Mouse (Mus musculus): Measurements from ENCODE around the gene Son. TPM values are rescaled to one million over a fixed set of nuclear protein-coding genes. Genes with fewer than 3 reads are reported as not detected.

The Son gene
- polyA plus RNA-seq, 1 experiment from 2014 or later = 164 TPM

GRCm38 (mm10) chr16:91659798-91660197 lies 12.5 kb downstream of the Son start:
- no peak overlapping the region for H3K27ac ChIP-seq (ENCODE audit: low read depth, low read length)
- 98% methylated on average over 20 of the region's 20 CpGs for WGBS

DNA sequence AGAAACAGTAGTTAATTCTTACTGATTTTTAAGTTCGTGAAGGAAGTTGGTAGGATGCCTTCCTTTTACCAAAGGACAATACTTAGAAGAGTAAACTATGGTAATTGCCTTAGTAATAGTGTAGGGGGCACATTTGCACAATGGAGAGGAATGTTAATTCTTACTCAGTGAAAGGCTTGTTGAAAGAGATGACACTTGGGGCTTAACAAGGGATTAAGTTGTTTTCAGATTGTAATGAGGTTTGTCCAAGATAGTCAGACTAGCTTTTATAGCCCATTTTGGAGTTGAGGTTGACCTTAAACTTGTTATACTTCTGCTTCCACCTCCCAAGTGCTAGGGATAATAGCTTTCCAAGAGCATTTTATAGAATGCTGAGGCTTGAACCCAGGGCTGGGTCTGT lies 14.1 kb downstream of the Son start:
- H3K9me3 ChIP-seq (ENCODE audit: control insufficient read depth, low read length) = no peaks in the 10 kb centered on the region
- H3K27me3 ChIP-seq (ENCODE audit: control insufficient read depth, insufficient read depth, low read length) = no peaks in the 10 kb centered on the region
- H3K4me3 ChIP-seq (ENCODE audit: low read depth, low read length) = no peak overlapping the region
- no peak overlapping the region for H3K27ac ChIP-seq (ENCODE audit: low read depth, low read length)
- peaks cover 86% of the 10 kb centered on the region for H3K36me3 ChIP-seq (ENCODE audit: control insufficient read depth, insufficient read depth, low read length)
- no peak for ATAC-seq (ENCODE audit: low read depth)
- H3K4me1 ChIP-seq (ENCODE audit: control insufficient read depth, insufficient read depth, low read length) = 0 out of 2 replicates have a peak, but pooled peaks cover 3% of the 10 kb centered on the region
- no peak overlapping the region for H3K9ac ChIP-seq (replicated peaks; ENCODE audit: low read depth, low read length)
- no peak overlapping the region for H3K4me2 ChIP-seq (ENCODE audit: low read depth, low read length)
- WGBS = 52% methylated on average over 1 of the region's 1 CpGs

More at GRCm38 (mm10) chr16:91659798-91660197, 12.5 kb downstream of the Son start:
- Histone ChIP-seq H3K36me3 (ENCODE audit: control insufficient read depth, insufficient read depth, low read length) (peaks cover 89% of the 10 kb centered on the region), H3K9ac (replicated peaks; ENCODE audit: low read depth, low read length) (no peak overlapping the region), H3K4me3 (ENCODE audit: low read depth, low read length) (no peak overlapping the region), H3K9me3 (ENCODE audit: control insufficient read depth, low read length) (no peaks in the 10 kb centered on the region), H3K4me1 (ENCODE audit: control insufficient read depth, insufficient read depth, low read length) (0 out of 2 replicates have a peak, but pooled peaks cover 3% of the 10 kb centered on the region), H3K4me2 (ENCODE audit: low read depth, low read length) (no peak overlapping the region), H3K27me3 (ENCODE audit: control insufficient read depth, insufficient read depth, low read length) (no peaks in the 10 kb centered on the region)
- ATAC-seq (ENCODE audit: low read depth) = no peak

DNA sequence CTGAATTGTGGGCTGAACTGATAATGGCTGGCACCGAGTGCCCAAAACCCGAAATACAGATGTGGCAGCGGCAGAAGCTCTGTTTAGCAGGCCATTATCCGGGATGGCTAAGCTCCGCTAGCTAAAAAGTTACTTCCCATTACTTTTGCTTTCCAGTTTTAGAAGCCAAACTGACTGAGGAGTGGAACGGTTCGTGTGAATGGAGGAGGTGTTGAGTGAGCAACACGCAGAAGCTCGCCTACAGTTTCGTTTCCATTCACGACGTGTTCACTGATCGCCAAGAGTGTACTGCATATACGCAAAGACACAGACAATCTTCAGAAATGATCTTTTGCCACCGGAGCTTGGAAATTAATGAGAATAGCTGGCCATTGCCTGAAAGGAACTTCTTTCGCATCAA lies 15.0 kb downstream of the Son start:
- Histone ChIP-seq H3K4me2 (ENCODE audit: low read depth, low read length) (no peak overlapping the region), H3K27me3 (ENCODE audit: control insufficient read depth, insufficient read depth, low read length) (no peaks in the 10 kb centered on the region), H3K4me3 (ENCODE audit: low read depth, low read length) (no peak overlapping the region), H3K9ac (replicated peaks; ENCODE audit: low read depth, low read length) (no peak overlapping the region), H3K27ac (ENCODE audit: low read depth, low read length) (no peak overlapping the region), H3K9me3 (ENCODE audit: control insufficient read depth, low read length) (no peaks in the 10 kb centered on the region), H3K4me1 (ENCODE audit: control insufficient read depth, insufficient read depth, low read length) (0 out of 2 replicates have a peak, but pooled peaks cover 3% of the 10 kb centered on the region), H3K36me3 (ENCODE audit: control insufficient read depth, insufficient read depth, low read length) (peaks cover 84% of the 10 kb centered on the region)
- ATAC-seq (ENCODE audit: low read depth) = no peak
- WGBS = 96% methylated on average over 16 of the region's 16 CpGs

- WGBS = 96% methylated on average over 3 of the region's 3 CpGs
- no peak overlapping the region for H3K9ac ChIP-seq (replicated peaks; ENCODE audit: low read depth, low read length)
- H3K27me3 ChIP-seq (ENCODE audit: control insufficient read depth, insufficient read depth, low read length) = no peaks in the 10 kb centered on the region
- no peak overlapping the region for H3K4me2 ChIP-seq (ENCODE audit: low read depth, low read length)
- peaks cover 70% of the 10 kb centered on the region for H3K36me3 ChIP-seq (ENCODE audit: control insufficient read depth, insufficient read depth, low read length)
- H3K4me3 ChIP-seq (ENCODE audit: low read depth, low read length) = no peak overlapping the region
- 0 out of 2 replicates have a peak, but pooled peaks cover 3% of the 10 kb centered on the region for H3K4me1 ChIP-seq (ENCODE audit: control insufficient read depth, insufficient read depth, low read length)
- no peak overlapping the region for H3K27ac ChIP-seq (ENCODE audit: low read depth, low read length)
- no peak for ATAC-seq (ENCODE audit: low read depth)
- no peaks in the 10 kb centered on the region for H3K9me3 ChIP-seq (ENCODE audit: control insufficient read depth, low read length)
Observed at GRCm38 (mm10) chr16:91663795-91664194, 16.5 kb downstream of the Son start.

DNA sequence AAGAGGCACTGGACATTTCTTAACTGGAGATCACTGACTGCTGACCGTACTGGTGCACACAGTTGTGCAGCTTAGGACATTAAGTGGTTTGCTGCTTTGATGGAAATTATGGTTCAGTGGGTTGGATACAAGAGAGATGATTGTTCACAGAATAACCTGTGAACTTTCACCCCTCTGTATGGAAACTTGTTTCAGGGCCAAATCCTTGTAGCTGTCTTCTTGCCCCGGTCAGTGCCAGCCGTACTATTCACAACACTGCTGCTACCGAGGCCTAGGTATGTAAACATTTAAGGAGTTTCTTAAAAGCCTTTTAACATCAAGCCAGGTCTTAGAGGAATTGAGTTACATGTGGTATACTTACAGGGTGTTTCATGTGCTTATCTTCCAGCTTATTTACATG lies 27.2 kb downstream of the Son start:
- peaks cover 70% of the 10 kb centered on the region for H3K36me3 ChIP-seq (ENCODE audit: control insufficient read depth, insufficient read depth, low read length)

GRCm38 (mm10) chr16:91678147-91678911 lies 31.0 kb downstream of the Son start:
- no peak for ATAC-seq (ENCODE audit: low read depth)
- WGBS = 93% methylated on average over 5 of the region's 5 CpGs
- Histone ChIP-seq H3K4me1 (ENCODE audit: control insufficient read depth, insufficient read depth, low read length) (no peaks in the 10 kb centered on the region), H3K36me3 (ENCODE audit: control insufficient read depth, insufficient read depth, low read length) (peaks cover 58% of the 10 kb centered on the region), H3K4me2 (ENCODE audit: low read depth, low read length) (no peak overlapping the region), H3K4me3 (ENCODE audit: low read depth, low read length) (no peak overlapping the region), H3K9me3 (ENCODE audit: control insufficient read depth, low read length) (no peaks in the 10 kb centered on the region), H3K9ac (replicated peaks; ENCODE audit: low read depth, low read length) (no peak overlapping the region), H3K27ac (ENCODE audit: low read depth, low read length) (no peak overlapping the region), H3K27me3 (ENCODE audit: control insufficient read depth, insufficient read depth, low read length) (no peaks in the 10 kb centered on the region)

More for the DNA sequence above, 27.2 kb downstream of the Son start:
- 85% methylated on average over 4 of the region's 4 CpGs for whole genome bisulfite sequencing
- ATAC-seq (ENCODE audit: low read depth) = no peak
- Histone ChIP-seq H3K9ac (replicated peaks; ENCODE audit: low read depth, low read length) (no peak overlapping the region), H3K4me1 (ENCODE audit: control insufficient read depth, insufficient read depth, low read length) (no peaks in the 10 kb centered on the region), H3K4me2 (ENCODE audit: low read depth, low read length) (no peak overlapping the region), H3K27me3 (ENCODE audit: control insufficient read depth, insufficient read depth, low read length) (no peaks in the 10 kb centered on the region), H3K9me3 (ENCODE audit: control insufficient read depth, low read length) (no peaks in the 10 kb centered on the region), H3K27ac (ENCODE audit: low read depth, low read length) (no peak overlapping the region), H3K4me3 (ENCODE audit: low read depth, low read length) (no peak overlapping the region)

GRCm38 (mm10) chr16:91680656-91681055 lies 33.4 kb downstream of the Son start:
- H3K9ac ChIP-seq (replicated peaks; ENCODE audit: low read depth, low read length) = no peak overlapping the region
- no peaks in the 10 kb centered on the region for H3K9me3 ChIP-seq (ENCODE audit: control insufficient read depth, low read length)
- peaks cover 66% of the 10 kb centered on the region for H3K36me3 ChIP-seq (ENCODE audit: control insufficient read depth, insufficient read depth, low read length)
- no peak overlapping the region for H3K27ac ChIP-seq (ENCODE audit: low read depth, low read length)
- H3K4me3 ChIP-seq (ENCODE audit: low read depth, low read length) = no peak overlapping the region
- WGBS = 83% methylated on average over 5 of the region's 5 CpGs
- H3K27me3 ChIP-seq (ENCODE audit: control insufficient read depth, insufficient read depth, low read length) = no peaks in the 10 kb centered on the region
- no peak for ATAC-seq (ENCODE audit: low read depth)
- H3K4me1 ChIP-seq (ENCODE audit: control insufficient read depth, insufficient read depth, low read length) = no peaks in the 10 kb centered on the region
- H3K4me2 ChIP-seq (ENCODE audit: low read depth, low read length) = no peak overlapping the region

DNA sequence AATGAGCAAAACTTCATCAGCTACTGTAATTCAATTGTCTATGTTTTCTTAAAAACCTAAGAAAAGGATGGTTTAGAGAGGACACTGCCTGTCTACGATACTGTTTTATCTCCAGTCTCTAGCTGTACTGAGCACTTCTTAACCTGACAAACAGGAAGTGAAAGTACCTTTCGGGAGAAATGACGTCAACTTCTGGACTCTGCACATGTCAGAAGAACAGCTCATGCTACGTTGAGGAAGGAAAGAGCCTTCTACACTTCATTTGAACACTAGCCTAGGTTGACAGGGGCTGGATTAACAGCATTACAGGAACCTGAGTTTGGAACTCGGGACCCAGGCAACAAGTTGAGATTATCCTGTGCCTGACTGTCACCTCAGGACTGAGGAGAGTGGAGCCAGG lies 38.2 kb downstream of the Son start:
- no peak overlapping the region for H3K4me2 ChIP-seq (ENCODE audit: low read depth, low read length)
- no peaks in the 10 kb centered on the region for H3K27me3 ChIP-seq (ENCODE audit: control insufficient read depth, insufficient read depth, low read length)
- 93% methylated on average over 5 of the region's 5 CpGs for WGBS
- no peak for ATAC-seq (ENCODE audit: low read depth)
- H3K4me1 ChIP-seq (ENCODE audit: control insufficient read depth, insufficient read depth, low read length) = peaks cover 8% of the 10 kb centered on the region; the same call in 1 of the 2 replicates
- peaks cover 36% of the 10 kb centered on the region for H3K36me3 ChIP-seq (ENCODE audit: control insufficient read depth, insufficient read depth, low read length)
- no peak overlapping the region for H3K4me3 ChIP-seq (ENCODE audit: low read depth, low read length)
- H3K9ac ChIP-seq (replicated peaks; ENCODE audit: low read depth, low read length) = no peak overlapping the region
- H3K9me3 ChIP-seq (ENCODE audit: control insufficient read depth, low read length) = no peaks in the 10 kb centered on the region
- H3K27ac ChIP-seq (ENCODE audit: low read depth, low read length) = no peak overlapping the region

- H3K9ac ChIP-seq (replicated peaks; ENCODE audit: low read depth, low read length) = no peak overlapping the region
- no peak overlapping the region for H3K27ac ChIP-seq (ENCODE audit: low read depth, low read length)
- H3K4me1 ChIP-seq (ENCODE audit: control insufficient read depth, insufficient read depth, low read length) = peaks cover 8% of the 10 kb centered on the region; the same call in 1 of the 2 replicates
- H3K4me3 ChIP-seq (ENCODE audit: low read depth, low read length) = no peak overlapping the region
- no peak for ATAC-seq (ENCODE audit: low read depth)
- peaks cover 29% of the 10 kb centered on the region for H3K36me3 ChIP-seq (ENCODE audit: control insufficient read depth, insufficient read depth, low read length)
- no peaks in the 10 kb centered on the region for H3K27me3 ChIP-seq (ENCODE audit: control insufficient read depth, insufficient read depth, low read length)
- H3K9me3 ChIP-seq (ENCODE audit: control insufficient read depth, low read length) = no peaks in the 10 kb centered on the region
- 89% methylated on average over 5 of the region's 5 CpGs for WGBS
- no peak overlapping the region for H3K4me2 ChIP-seq (ENCODE audit: low read depth, low read length)
Observed at GRCm38 (mm10) chr16:91686369-91686768, 39.1 kb downstream of the Son start.
